Mouse (Mus musculus) embryo, embryonic 9.5 days (tissue): ENCODE measurements around the gene Cacna1d.

Source experiments
- DNase-seq: peaks from one replicate; pipeline ENCODE4 v3.0.0-alpha.2; 2017; ENCODE audit errors: extremely low spot score

Cacna1d gene

DNA sequence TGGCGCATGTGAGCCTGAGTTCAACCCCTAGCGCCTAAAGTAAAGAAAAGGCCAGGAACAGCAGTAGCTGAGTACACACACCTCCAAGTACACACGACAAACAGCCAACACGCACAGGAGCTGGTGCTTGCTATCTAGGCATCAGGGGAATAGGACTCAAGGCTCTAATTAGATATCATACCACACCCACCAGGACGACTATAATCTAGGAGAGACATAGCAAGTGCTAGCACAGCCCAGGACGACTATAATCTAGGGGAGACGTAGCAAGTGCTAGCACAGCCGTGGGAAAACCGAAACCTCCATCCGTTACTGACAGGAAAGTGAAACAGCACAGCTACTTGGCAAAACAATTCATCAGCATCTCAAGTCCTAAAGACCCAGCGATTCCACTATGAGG lies 162.1 kb downstream of the Cacna1d start:
- DNase-seq, result no peak

DNA sequence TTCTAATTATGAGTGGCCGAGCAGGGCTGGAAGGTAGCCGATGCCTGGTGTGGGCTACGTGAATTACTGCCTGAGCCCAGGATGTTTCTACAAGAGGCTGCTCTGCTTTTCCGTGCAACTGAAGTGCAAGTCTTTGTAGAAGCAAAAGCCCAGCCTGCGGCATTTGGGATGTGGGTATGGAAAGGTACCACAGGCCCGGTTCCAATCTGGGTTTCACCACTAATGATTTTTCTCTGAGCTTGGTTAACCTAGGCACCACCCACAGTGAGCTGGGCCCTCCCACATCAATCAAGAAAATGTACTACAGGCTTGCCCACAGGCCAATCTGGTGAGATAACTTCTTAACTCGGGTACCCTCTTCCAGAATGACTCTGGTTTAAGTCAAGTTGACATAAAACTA lies 163.8 kb downstream of the Cacna1d start:
- no peak for DNase-seq

DNA sequence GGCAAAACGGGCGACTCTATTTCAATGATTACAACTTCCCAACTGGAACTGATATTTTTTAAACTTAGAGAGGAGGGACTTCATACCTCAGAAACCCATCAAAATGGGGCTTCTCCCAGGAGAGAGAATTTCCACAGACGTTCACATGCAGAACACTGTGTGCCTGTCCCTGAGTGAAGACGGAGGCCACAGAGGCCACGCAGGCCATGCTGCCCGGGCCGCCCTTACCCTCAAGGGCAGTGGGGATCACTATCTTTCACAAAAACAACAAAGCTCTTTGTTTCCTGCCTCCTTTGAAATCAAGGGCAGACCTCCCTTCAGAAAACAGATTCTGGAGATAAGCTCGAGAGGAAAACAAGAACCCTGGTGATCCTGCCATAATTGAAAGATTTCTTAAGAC lies 164.2 kb downstream of the Cacna1d start:
- no peak for DNase-seq

DNA sequence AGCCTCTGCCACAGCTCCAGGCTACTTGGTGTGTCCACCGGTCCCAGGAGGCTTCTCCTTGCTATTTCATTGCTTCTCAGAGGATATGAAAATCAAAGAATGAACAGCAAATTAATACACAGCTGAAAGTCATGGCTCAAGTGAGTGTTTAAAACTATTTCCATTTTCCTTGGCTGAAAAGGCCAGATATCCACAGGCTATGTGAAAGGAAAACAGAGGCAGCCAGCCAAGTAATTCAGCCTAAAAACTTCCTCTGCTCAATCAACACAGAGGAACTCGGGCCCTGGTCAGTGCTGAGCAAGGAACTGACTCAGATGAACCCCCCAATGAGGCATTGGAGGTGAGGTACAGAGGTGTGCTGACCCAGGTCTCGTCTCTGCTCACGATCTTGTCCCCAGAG lies 165.0 kb downstream of the Cacna1d start:
- DNase-seq, result no peak

DNA sequence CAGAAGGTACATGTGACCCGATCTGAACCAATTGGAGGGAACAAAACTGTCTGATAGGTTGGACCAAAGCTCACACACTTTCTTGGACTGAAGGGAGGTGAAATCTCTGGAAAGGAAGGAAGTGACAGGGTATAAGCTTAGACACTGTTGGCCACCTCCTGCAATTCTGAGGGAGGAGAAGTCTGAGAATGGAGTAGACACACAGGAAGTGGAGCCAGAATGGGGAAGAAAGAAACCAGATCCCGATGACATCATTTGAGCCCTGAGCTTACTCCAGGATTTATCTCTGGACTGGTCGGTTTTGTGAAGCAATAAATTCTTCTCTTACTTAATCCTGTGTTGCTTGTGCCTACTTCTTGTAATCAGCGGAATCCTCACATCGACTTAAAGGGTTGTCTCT lies 166.3 kb downstream of the Cacna1d start:
- no peak for DNase-seq

DNA sequence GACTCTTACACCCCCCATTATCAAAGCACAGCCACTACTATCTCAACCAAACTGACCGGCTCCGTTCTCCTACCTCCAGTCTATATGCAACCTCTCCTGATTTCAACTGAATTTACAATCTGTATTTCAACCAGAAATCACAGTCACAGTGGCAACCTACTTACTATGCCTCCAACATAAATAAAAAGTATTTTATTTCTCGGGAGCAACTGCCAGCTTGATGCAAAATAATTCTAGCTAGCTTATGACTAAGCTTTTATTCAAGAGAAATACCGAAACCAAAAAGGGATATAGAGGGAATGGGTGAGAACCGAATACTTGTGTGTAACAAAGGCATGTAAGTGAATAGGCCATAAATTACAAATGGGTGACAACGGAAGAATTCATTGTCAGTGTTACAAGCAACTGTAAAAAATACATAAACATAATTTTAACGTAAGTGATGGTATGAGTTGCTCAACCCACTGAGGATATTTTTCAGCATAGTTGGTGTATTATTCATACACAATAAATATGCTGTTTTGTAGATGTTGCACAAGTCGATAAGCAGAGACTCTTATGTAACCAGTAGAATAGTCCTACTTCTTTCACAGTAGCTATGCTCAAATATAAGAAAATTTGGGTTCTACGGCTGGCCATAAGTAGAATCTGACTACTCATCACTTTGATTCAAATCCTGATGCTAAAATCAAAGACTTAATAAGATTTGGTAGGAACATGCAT lies 172.4 kb downstream of the Cacna1d start:
- DNase-seq, result no peak

DNA sequence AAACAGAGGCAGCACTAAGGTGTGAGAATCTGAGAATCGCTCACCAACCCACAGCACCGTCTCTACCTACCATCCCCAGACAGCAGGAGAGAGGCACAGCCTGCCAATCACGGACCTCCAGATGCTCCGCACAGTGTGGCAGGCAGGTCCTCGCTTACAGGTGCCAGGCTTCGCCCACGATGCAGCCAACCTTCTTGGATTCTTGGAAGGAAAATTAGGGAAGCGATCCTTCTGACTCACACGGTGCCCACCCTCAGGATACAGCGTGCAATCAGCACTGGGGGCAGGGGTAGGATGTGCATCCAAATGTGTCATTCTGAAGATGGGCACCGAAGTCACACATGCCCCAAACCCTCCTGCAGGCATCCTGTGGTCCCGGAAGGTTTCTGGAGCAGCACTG lies 173.0 kb downstream of the Cacna1d start:
- no peak for DNase-seq

DNA sequence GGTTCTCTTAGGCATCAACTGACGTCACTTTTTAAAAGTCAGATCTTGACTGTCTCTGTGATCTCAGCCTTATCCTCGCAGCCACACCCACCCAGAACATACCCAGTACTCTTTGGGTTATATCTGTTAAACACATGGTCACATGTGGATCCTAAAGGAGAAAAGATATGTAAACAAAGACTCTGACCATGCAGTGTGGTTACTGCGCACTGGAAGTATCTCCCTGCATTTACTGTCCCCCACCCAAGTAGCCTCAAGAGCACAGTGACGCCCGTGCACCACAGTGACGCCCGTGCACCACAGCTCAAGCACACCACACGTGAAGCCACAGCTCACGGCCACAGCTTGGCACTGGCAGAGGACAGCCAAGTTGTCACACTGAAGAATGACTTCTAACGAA lies 173.6 kb downstream of the Cacna1d start:
- DNase-seq, result no peak

DNA sequence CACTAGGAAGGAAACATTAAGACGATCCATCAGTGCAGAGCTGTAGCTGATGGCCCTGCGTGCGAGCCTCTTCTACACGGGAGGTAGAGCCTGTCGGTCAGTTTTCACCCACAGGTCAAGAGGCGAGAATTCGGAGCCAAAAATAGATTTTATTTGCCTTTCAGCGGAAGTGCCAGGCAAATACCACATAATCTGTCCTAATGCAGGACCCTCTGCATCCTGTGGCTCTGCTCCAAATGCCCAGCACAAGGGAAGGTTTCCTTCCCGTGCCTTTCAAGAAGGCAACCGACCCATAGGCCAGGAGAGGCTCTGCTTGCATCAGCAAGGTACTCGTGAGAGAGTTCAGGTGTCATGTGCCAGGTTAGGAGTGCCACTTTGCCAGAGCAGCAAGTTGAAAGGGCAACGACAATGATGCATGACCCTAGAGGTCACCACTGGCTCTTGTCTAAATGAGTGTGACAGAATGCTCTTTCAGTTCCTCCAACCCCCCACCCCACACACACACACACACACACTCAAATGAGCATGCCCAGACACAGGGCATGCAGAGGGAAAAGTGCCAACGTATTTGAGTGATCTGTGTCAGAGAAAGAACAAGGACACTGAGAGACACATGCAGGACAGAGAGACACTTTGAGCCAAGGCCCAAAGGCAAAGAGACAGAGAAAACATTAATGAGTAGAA lies 179.9 kb downstream of the Cacna1d start:
- no peak for DNase-seq

DNA sequence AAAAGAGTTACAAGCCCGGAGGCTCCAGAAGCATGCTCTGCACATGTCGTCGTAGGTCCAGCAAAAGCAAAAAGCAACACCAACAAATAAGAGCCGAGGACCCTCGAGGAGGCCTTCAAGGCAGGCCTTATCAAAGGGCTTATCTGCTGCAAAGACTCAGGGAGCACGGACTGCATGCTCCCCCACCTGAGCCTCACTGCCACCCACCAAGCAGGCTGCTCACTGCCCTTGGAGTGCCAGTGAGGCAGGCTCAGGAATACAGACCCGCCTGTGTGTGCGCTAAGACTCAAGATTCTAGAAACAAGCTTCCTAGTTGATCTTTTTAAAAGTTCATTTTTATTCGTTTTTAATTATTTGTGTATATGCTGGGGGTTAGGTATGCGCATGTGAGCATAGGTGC lies 181.0 kb downstream of the Cacna1d start:
- no peak for DNase-seq

DNA sequence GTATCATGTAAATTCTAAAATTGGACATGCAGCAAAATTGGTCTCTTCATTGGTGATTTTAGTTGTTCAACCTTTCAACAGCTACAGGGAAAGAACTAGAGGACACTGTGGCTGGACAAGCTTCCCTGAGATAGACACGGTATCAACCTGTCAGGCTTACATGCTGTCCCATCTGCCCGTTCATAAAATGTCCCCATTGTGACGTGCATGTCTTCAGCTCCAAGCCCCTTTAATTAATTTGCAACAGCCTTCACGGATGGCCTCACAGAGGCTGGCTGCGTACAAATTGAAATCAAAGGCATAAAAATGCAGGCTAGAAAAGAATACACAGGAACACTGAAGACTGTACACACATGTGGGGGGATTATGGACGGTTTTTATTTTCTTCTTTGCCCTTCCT lies 185.0 kb downstream of the Cacna1d start:
- DNase-seq, result no peak

DNA sequence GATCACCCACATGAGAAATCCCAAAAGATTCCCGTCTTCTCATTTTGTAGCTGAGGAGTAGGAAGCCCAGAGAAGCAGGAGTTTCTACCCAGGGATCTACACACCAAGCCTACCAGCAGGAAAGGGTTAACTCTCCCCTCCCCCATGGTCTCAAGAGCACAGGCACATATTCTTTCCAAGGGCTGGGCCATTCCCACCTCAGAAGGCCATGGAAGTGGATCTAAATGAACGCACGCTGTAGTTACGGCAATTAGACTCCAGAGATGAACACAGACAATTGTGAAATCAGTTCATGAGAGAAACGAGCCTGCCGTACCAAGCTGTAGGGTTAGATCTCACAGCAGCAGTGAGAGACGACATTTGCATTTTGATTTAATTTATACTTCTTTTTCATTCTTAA lies 191.3 kb downstream of the Cacna1d start:
- no peak for DNase-seq

DNA sequence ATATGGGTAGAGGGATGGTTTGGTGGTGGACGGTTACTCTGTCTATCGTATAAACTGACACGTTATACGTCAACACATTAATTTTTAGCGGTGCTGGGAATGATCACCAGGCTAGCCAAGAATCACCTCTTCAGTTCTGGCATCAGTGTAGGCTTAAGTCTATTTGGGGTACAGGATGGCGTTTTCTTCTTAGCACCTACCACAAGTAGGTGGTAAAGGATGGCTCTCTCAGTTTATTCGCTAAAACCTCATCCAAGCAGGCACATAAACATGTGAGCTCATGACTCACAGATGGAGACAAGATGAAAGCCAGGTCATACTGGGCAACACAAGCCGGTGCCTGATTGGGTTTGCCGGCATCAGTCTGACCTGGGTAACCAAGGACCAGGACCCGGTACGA lies 193.8 kb downstream of the Cacna1d start:
- no peak for DNase-seq

DNA sequence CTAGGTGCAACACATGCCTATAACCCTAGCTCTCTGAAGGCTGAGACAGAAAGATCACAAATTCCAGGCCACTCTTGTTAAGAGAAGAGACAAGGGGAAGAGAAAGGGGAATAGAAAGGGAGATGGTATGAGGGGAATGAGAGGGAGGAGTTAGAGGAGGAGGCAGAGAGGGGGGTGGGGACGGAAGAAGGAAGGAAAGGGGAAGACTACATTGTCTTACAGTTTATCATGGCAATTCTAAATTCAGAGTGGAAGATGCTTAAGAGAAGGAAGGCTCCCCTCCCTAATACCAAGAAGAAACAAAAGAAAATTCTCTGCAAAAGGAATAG lies 199.2 kb downstream of the Cacna1d start:
- DNase-seq, result no peak

DNA sequence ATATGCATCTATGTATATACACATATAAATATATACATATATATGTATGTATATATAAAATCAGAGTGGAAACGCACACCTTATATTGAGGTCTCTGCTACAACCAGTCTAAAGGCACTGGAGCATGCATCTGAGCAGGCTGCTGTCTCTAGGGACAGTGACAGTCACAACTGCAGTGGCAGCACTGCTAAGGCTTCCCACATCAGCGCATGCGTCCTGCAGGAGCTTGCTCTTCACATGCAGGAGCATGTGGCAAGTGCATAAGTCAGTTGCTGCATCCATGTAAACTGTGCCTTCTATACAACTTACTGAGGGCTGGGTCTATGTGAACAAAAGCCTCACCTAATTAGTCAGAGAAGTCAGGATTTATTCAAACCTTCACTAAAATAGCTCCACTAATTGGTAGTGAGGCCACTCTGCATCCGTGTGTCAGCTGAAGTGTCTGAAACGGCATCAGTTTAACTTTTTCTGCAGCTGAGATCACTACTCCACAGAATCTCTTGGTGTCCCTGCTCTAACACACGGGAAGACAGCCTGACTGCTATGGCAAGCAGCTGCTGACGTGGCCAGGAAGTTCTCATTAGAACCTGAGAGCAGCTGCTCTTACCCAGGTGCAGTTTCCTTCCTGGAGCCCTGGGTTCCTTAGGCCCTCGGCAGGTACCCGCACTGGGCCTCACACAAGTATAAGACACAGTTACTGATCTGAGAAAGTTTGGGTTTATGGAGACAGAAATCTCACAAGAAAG lies 199.7 kb downstream of the Cacna1d start:
- no peak for DNase-seq

DNA sequence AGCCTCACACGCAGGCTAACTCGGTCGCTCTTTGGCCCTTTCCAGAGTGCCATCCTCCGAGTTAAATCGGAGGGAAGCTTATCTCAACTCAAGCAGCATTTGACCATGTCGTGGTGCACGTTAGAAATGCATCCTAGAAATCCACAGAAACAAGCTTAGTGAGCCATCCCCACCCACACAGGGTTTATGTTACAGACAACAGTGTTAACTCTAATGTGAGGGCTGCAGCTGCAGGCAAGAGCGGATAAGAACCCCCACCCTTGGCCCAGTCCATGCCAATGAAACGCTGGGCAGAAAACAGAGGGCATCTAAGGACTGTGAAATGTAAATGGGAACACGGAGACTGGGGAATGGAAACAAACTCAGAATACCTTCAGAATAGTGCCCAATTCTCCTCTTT lies 206.8 kb downstream of the Cacna1d start:
- DNase-seq, result no peak

DNA sequence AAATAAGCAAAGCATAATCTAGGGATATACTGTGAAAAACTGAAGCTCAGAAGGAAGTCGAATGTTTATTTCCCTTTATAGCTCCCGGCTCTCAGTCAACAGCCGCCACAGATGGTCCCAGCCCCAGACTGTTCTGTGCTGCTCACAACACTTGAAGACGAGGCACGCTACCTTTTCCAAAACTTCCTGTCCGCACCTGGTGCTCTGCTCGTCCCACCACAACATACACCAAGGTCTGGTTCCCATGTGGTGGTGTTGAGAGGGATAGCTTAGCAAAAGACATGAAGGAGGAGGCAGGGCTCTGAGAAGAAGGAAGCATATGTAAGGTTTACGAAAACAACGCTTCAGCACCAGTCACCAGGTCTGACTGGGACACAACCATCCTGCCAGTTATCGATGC lies 207.2 kb downstream of the Cacna1d start:
- no peak for DNase-seq

DNA sequence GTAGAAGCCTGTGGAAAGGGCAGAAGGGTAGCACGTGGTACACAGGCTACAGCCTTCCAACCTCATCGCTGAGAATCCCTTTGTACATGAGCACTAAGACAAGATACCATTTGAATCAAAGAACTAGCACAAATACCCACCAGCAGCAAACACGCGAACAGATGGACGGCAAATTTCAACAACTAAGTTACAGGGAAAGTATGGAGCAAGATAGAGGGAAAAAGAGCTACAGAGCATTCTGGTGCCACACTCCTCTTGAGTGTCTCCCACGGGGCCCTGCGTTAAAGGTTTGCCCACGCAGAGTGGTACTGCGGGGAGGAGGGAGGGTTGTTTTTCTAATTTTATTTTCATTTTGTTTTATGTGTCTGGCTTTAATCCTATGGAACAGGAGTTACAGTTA lies 215.7 kb downstream of the Cacna1d start:
- no peak for DNase-seq

DNA sequence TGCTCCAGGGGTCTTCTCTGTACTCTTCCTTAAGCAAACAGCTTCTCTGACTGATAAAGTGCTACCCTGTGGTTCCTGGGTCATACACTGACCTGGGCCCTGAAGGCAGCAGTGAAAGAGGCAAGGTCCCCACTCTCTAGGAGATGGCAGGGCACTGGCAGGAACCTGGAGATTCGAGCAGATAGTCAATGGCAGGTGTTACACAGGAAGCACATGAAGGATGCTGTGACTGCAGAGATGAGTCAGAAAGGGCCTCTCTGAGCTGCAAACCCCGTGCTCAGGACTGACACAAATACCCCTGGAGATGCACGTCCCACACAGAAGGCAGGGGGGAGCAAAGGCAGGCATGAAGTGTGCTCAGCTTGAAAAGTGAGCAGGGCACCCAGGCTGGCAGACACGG lies 218.3 kb downstream of the Cacna1d start:
- no peak for DNase-seq

DNA sequence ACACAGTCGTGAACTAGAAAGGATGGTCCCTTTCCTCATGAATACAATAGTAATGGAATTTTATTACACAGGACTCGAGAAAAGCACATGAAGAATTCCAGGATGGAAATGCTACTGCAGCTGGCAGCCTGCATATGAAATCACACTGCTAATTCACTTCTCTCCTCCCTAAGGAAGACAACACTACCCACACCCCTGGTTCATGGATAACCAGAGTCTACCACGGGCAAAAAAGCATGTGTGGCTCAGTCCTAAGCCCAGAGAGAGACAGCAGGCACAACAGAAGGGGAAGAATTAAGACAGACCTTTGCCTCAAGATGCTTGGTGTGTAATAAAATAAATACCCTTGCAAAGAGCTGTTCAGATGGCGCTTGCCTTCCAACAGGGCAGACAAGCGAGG lies 218.7 kb downstream of the Cacna1d start:
- no peak for DNase-seq

DNA sequence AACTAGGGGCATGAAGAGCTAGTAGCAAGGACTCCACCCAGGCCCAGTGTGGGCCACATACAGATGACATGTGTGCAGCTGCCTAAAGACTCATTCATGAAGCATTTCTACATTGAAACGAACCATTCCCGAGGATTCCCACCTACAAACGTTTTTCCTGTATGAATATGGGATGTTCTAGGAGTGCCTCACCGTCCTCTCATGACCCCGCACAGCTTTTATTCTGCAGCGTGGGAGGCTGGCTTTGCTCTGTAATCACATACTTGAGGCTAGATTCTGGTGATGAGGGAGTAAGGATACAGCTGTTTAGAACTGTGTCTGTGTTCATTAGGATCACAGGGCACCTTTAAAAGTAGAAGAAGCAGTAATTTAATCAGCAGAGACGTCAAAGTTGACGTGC lies 219.4 kb downstream of the Cacna1d start:
- no peak for DNase-seq

DNA sequence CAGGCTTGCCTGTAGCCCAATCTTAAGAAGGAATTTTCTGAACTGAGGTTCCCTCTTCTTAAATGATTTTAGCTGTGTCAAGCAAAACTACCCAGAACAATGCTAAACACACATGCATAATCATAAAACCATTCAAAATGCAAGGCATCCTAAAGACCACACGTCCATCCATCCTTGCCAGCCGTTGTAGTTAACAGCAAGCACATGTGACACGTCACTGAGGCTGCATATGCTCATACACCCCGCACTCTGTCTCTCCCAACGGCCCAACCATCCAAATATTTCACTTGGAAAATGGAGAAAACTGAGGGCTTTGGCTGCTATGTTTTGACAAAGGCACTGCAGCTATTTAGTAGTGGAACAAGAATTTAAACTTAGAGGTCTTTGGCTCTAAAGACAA lies 220.9 kb downstream of the Cacna1d start:
- DNase-seq, result no peak

DNA sequence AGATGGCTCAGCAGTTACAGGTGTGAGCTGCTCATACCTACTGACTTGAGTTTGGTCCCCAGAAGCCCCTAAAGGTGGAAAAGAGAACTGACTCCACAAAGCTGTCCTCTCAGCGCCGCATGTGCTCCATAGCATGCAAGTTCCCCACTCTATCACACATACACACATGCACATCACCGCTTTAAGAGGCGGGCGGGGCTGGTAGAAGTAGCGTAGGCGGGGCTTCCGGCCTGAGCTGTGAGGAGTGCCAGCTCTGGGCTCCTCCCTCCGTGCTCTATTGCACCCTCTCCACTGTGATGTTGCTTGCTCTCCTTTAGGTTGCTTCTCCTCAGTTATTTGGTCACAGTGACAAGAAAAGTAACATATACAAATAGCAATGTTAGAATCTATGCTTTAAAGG lies 225.5 kb downstream of the Cacna1d start:
- no peak for DNase-seq
